Mouse (Mus musculus) heart, embryonic 16.5 days (tissue): ENCODE measurements around the gene Praf2. TPM values are rescaled to one million over a fixed set of nuclear protein-coding genes. Genes with fewer than 3 reads are reported as not detected.
A peak's percentile ranks its signal among the peaks of the same experiment; 100 is the strongest.

Experiments used
- ATAC-seq: fragments of 200-750 bp; cut with Nextera tagmentation; replicated peaks from 2 replicates; pipeline ENCODE4 v1.8.0; 2017; ENCODE audit warnings: moderate number of reproducible peaks; ENCODE audit not compliant: insufficient read depth, low FRiP score; ENCODE audit errors: extremely low read depth
- H3K27ac ChIP-seq: fragments of 300-500 bp; sonication (generic); 2 replicates; pipeline ENCODE4 v1.5.1; 2014; ENCODE audit warnings: mild to moderate bottlenecking, low read length, control low read depth, moderate library complexity
- H3K27me3 ChIP-seq: fragments of 300-500 bp; sonication (generic); 2 replicates; pipeline ENCODE4 v1.6.1; 2014; ENCODE audit warnings: low read length, mixed read lengths; ENCODE audit not compliant: control insufficient read depth, insufficient read depth
- H3K36me3 ChIP-seq: fragments of 300-500 bp; sonication (generic); 2 replicates; pipeline ENCODE4 v1.6.1; 2014; ENCODE audit not compliant: control insufficient read depth, insufficient read depth
- H3K4me1 ChIP-seq: fragments of 300-500 bp; sonication (generic); 2 replicates; pipeline ENCODE4 v1.6.1; 2014; ENCODE audit warnings: low read length, mixed read lengths; ENCODE audit not compliant: control insufficient read depth, insufficient read depth
- H3K4me2 ChIP-seq: fragments of 300-500 bp; sonication (generic); 2 replicates; pipeline ENCODE4 v1.6.1; 2014; ENCODE audit warnings: low read depth, mild to moderate bottlenecking, control low read depth, low read length
- H3K4me3 ChIP-seq: fragments of 300-500 bp; sonication (generic); 2 replicates; pipeline ENCODE4 v1.5.1; 2014; ENCODE audit warnings: mild to moderate bottlenecking, control low read depth, low read length
- H3K9ac ChIP-seq: fragments of 300-500 bp; sonication (generic); 2 replicates; pipeline ENCODE4 v1.6.1; 2014; ENCODE audit warnings: low read length, control low read depth
- H3K9me3 ChIP-seq: fragments of 300-500 bp; sonication (generic); replicated peaks from 2 replicates; pipeline ENCODE4 v1.6.1; 2016; ENCODE audit warnings: low read length; ENCODE audit not compliant: control insufficient read depth
- WGBS: fragments of 180-500 bp; shearing (Covaris S2); extraction: QIAGEN DNeasy Blood & Tissue Kit; methylation state at CpG from one replicate; pipeline ENCODE4 v1.1.7; 2014; 5-methylcytosine and 5-hydroxymethylcytosine counted together
- polyA plus RNA-seq: library from polyadenylated mRNA; unstranded; fragments of >200 nt; fragmentation: Nextera tagmentation; extraction: Ambion mirVana; gene quantifications from 2 replicates; pipeline ENCODE4 v1.2.1, GENCODE M21; 2015

Gene Praf2
- polyA plus RNA-seq: 32.4 and 34.0 TPM in 2 replicates

DNA sequence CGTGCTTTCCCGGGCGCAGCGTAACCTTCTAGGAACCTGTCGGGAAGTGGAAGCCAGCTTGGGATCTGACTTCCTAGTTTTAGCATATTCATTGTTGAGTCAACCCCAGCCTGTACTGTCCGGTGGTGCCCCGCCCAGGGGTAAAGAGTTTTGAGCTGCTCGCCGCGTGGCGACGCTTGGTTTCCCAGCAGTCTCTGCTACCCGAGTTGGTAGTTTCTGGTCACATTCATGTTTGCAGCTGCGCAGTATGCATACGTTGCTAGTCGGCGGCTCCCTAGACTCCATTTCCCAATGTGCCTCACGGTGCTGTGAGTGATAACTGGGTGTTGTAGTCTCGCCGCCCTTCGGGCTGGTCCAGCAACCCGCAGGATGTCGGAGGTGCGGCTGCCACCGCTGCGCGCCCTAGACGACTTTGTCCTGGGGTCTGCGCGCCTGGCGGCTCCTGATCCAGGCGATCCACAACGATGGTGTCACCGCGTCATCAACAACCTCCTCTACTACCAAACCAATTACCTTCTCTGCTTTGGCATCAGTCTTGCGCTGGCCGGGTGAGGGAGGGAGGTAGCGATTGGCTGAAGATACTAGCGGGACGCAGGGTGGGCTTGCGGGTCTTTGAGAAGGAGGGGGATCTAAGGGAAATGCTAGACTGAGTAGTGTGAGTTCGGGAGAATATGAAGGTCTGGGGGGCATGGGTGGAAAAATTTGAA, at the start of gene Praf2:
Praf2 (plus strand) TSS at position 225 of the 707 bp plus-strand sequence.
- Histone ChIP-seq H3K27ac (peak within 1 kb of the TSS; percentile 71), H3K4me2 (peak within 1 kb of the TSS; percentile 69), H3K36me3 (peaks cover 11% of the 10 kb centered on the region), H3K27me3 (no peaks in the 10 kb centered on the region), H3K4me3 (peak within 1 kb of the TSS; percentile 58), H3K4me1 (no peaks in the 10 kb centered on the region), H3K9ac (peak within 1 kb of the TSS; percentile 66), H3K9me3 (no peaks in the 10 kb centered on the region)
- peak; percentile 93 for ATAC-seq
- WGBS: 13% methylated on average over 42 of the region's 42 CpGs

GRCm38 (mm10) chrX:7678986-7679385, 49.3 kb upstream of the Praf2 start:
- H3K36me3 ChIP-seq: no peaks in the 10 kb centered on the region
- 37% methylated on average over 3 of the region's 3 CpGs for WGBS
- H3K4me2 ChIP-seq: no peak overlapping the region
- no peak for ATAC-seq
- H3K4me3 ChIP-seq: no peak overlapping the region
- peaks cover 7% of the 10 kb centered on the region for H3K4me1 ChIP-seq
- H3K27me3 ChIP-seq: no peaks in the 10 kb centered on the region
- H3K9me3 ChIP-seq: no peaks in the 10 kb centered on the region
- H3K27ac ChIP-seq: no peak overlapping the region
- H3K9ac ChIP-seq: no peak overlapping the region

GRCm38 (mm10) chrX:7679405-7680056, 48.7 kb upstream of the Praf2 start:
- H3K4me2 ChIP-seq: peak overlapping the region; percentile 62
- H3K27me3 ChIP-seq: no peaks in the 10 kb centered on the region
- peak; percentile 94 for ATAC-seq
- H3K36me3 ChIP-seq: no peaks in the 10 kb centered on the region
- H3K9me3 ChIP-seq: no peaks in the 10 kb centered on the region
- 0 out of 2 replicates have a peak overlapping the region, but pooled peaks have one; percentile 23 for H3K27ac ChIP-seq
- peak overlapping the region; percentile 71 for H3K9ac ChIP-seq
- H3K4me1 ChIP-seq: 0 out of 2 replicates have a peak, but pooled peaks cover 4% of the 10 kb centered on the region
- WGBS: 13% methylated on average over 27 of the region's 27 CpGs
- peak overlapping the region; percentile 47 for H3K4me3 ChIP-seq

DNA sequence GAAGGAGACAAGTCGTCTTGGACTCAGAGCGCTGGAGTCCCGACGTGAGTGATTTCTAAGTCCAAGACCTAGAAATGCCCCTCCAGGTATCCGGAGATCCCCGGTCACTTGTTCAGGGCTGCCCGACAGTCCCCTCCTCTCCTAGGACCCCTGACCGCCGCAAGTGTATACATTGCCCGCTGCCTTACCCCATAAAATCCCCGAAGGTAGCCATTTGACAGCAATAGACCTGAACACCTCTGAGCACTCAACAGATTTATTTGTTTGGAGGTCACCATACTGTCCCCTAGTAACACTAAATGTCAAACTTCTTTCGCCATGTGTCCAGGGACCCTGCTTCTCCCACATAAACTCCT, 48.2 kb upstream of the Praf2 start:
- Histone ChIP-seq H3K27me3 (no peaks in the 10 kb centered on the region; the same call in 1 of the 2 replicates), H3K4me1 (0 out of 2 replicates have a peak, but pooled peaks cover under 1% of the 10 kb centered on the region), H3K9ac (peak overlapping the region; percentile 71), H3K27ac (no peak overlapping the region), H3K4me3 (peak overlapping the region; percentile 47), H3K9me3 (no peaks in the 10 kb centered on the region), H3K4me2 (peak overlapping the region; percentile 62), H3K36me3 (no peaks in the 10 kb centered on the region)
- ATAC-seq: no peak
- WGBS: 31% methylated on average over 12 of the region's 12 CpGs

- no peaks in the 10 kb centered on the region for H3K36me3 ChIP-seq
- ATAC-seq: no peak
- 53% methylated on average over 14 of the region's 14 CpGs for WGBS
- peak within 1 kb of the TSS; percentile 47 for H3K4me3 ChIP-seq
- no peak within 1 kb of the TSS for H3K27ac ChIP-seq
- H3K4me2 ChIP-seq: peak within 1 kb of the TSS; percentile 62
- no peaks in the 10 kb centered on the region for H3K9me3 ChIP-seq
- H3K4me1 ChIP-seq: no peaks in the 10 kb centered on the region
- H3K9ac ChIP-seq: peak within 1 kb of the TSS; percentile 71
- no peaks in the 10 kb centered on the region; the same call in 1 of the 2 replicates for H3K27me3 ChIP-seq
These were observed 47.4 kb upstream of the Praf2 start, which contains the start of gene Magix for GRCm38 (mm10) chrX:7680864-7681263. TSS of gene Magix (minus strand) at chrX:7681251.

- ATAC-seq: no peak
- Histone ChIP-seq H3K4me3 (no peak overlapping the region), H3K27me3 (no peaks in the 10 kb centered on the region; the same call in 1 of the 2 replicates), H3K9ac (no peak overlapping the region), H3K27ac (no peak overlapping the region), H3K4me2 (no peak overlapping the region), H3K36me3 (no peaks in the 10 kb centered on the region), H3K4me1 (no peaks in the 10 kb centered on the region), H3K9me3 (no peaks in the 10 kb centered on the region)
- 88% methylated on average over 2 of the region's 2 CpGs for WGBS
These were observed 39.9 kb upstream of the Praf2 start for GRCm38 (mm10) chrX:7688321-7688720.

DNA sequence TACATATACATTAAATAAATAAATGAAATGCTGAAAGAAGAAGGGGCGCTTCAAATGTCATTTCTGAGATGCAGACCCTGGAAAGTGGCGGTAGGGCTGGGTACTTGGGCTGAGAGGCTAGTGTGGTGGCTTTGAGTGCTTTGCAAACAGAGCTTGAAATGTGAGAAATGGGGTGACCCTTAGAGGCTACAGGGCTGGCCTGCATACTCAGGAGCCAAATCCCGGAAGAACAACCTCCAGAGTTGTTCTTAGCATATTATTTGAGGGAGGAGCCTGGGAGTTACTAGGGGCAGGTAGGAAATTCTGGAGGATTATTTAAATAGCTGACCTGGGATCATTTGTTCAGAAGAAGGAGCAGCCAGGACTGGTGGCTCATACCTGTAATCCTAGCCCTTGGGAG, 37.8 kb upstream of the Praf2 start:
- ATAC-seq: no peak
- Histone ChIP-seq H3K36me3 (no peaks in the 10 kb centered on the region), H3K9me3 (no peaks in the 10 kb centered on the region), H3K27ac (no peak overlapping the region), H3K4me1 (no peaks in the 10 kb centered on the region), H3K4me3 (no peak overlapping the region), H3K9ac (no peak overlapping the region), H3K4me2 (no peak overlapping the region), H3K27me3 (no peaks in the 10 kb centered on the region)
- 49% methylated on average over 3 of the region's 3 CpGs for WGBS

GRCm38 (mm10) chrX:7692862-7693261, 35.4 kb upstream of the Praf2 start:
- H3K36me3 ChIP-seq: no peaks in the 10 kb centered on the region
- no peaks in the 10 kb centered on the region for H3K27me3 ChIP-seq
- no peak overlapping the region for H3K9ac ChIP-seq
- no peak overlapping the region for H3K27ac ChIP-seq
- WGBS: 34% methylated on average over 4 of the region's 4 CpGs
- no peaks in the 10 kb centered on the region for H3K4me1 ChIP-seq
- no peak overlapping the region for H3K4me2 ChIP-seq
- no peak for ATAC-seq
- H3K4me3 ChIP-seq: no peak overlapping the region
- H3K9me3 ChIP-seq: no peaks in the 10 kb centered on the region

GRCm38 (mm10) chrX:7696520-7696919, 31.7 kb upstream of the Praf2 start:
- no peaks in the 10 kb centered on the region for H3K4me1 ChIP-seq
- H3K4me3 ChIP-seq: peak overlapping the region; percentile 68
- peak overlapping the region; percentile 49; the same call in 1 of the 2 replicates for H3K4me2 ChIP-seq
- ATAC-seq: no peak
- no peaks in the 10 kb centered on the region for H3K9me3 ChIP-seq
- no peak overlapping the region for H3K9ac ChIP-seq
- 35% methylated on average over 6 of the region's 6 CpGs for WGBS
- H3K27me3 ChIP-seq: no peaks in the 10 kb centered on the region
- H3K27ac ChIP-seq: no peak overlapping the region
- peaks cover 3% of the 10 kb centered on the region; the same call in 1 of the 2 replicates for H3K36me3 ChIP-seq
